ENCODE assay signal across 8 mouse cellular contexts in the genomic region with DNA sequence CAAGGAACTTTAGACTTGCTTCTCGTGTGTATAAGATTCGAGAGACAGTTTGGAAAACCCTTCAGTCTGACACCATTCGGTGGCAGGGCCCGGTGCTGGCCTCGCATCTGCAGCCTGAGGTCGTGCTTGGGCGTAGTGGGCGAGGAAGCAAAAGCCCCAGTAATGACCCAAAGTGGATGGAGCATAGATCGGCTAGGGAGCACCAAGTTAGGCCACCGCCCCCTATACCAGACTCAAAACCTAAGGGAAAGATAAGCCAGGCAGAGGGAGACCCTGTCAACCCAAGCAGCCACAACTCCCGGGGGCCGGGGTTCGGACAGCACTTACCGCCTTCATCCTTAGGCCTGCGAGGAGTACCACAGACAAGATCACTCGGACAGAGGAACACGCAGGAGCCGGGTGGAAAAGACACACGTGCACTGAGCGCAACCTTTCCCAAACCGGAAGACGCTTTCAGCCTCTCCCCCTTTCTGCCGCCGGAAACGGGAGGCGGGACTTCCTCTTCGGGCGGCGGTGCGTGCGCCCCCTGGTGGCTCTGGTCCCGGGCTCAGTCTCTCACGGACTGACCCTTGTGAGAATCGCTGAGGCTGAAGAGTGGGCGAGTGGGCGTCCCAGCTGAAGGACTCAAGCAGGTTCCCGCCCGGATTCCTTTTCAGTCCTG. TPM values are rescaled to one million over a fixed set of nuclear protein-coding genes. Genes with fewer than 3 reads are reported as not detected.
DNase-seq lines count a peak whose midpoint lies in the region; ATAC-seq and TF ChIP-seq lines count a peak whose summit lies in the region.

TSS of gene Noc3l (minus strand) at position 472 of the 661 bp plus-strand sequence.

- WGBS in bone marrow, adult 2 months = under 1% methylated on average over 38 of the region's 38 CpGs
- under 1% methylated on average over 38 of the region's 38 CpGs for WGBS in embryonic facial prominence, embryonic 15.5 days
- under 1% methylated on average over 33 of the region's 38 CpGs for WGBS in kidney, embryonic 14.5 days
- WGBS in limb, embryonic 15.5 days = under 1% methylated on average over 37 of the region's 38 CpGs

- TF ChIP-seq CTCF in bone marrow, adult 2 months (IDR thresholded peaks at IDR 0.05; ENCODE audit: control insufficient read depth, insufficient read depth, low read length) = peak; percentile 94

- no peaks in the 10 kb centered on the region for H3K27me3 ChIP-seq in embryonic facial prominence, embryonic 15.5 days
- H3K27me3 ChIP-seq in kidney, embryonic 14.5 days (ENCODE audit: control insufficient read depth, insufficient read depth, low read length) = no peaks in the 10 kb centered on the region
- no peaks in the 10 kb centered on the region for H3K27me3 ChIP-seq in limb, embryonic 15.5 days

- H3K9ac ChIP-seq in embryonic facial prominence, embryonic 15.5 days = peak within 1 kb of the TSS; percentile 53
- peak within 1 kb of the TSS; percentile 79 for H3K9ac ChIP-seq in kidney, embryonic 14.5 days (ENCODE audit: low read depth, low read length)
- peak within 1 kb of the TSS; percentile 62 for H3K9ac ChIP-seq in limb, embryonic 15.5 days

- TF ChIP-seq POLR2A in bone marrow, adult 2 months (IDR thresholded peaks at IDR 0.05; ENCODE audit: borderline replicate concordance, control insufficient read depth, low read depth, low read length) = peak; percentile 73; the same call in 1 of the 2 replicates

- H3K4me3 ChIP-seq in bone marrow, adult 2 months (replicated peaks; ENCODE audit: control insufficient read depth, low read depth, low read length) = peak within 1 kb of the TSS; percentile 85
- H3K4me3 ChIP-seq in embryonic facial prominence, embryonic 15.5 days (replicated peaks) = peak within 1 kb of the TSS; percentile 83
- peak within 1 kb of the TSS; percentile 88 for H3K4me3 ChIP-seq in kidney, embryonic 14.5 days (ENCODE audit: low read length)
- peak within 1 kb of the TSS; percentile 77 for H3K4me3 ChIP-seq in limb, embryonic 15.5 days

- peaks cover 18% of the 10 kb centered on the region for H3K36me3 ChIP-seq in embryonic facial prominence, embryonic 15.5 days
- H3K36me3 ChIP-seq in kidney, embryonic 14.5 days (ENCODE audit: control insufficient read depth, insufficient read depth, low read length) = peaks cover 20% of the 10 kb centered on the region; the same call in 1 of the 2 replicates
- peaks cover 24% of the 10 kb centered on the region for H3K36me3 ChIP-seq in limb, embryonic 15.5 days

- H3K27ac ChIP-seq in bone marrow, adult 2 months (ENCODE audit: control insufficient read depth, insufficient read depth, low read depth, low read length, poor library complexity) = peak within 1 kb of the TSS; percentile 26
- peak within 1 kb of the TSS; percentile 75 for H3K27ac ChIP-seq in embryonic facial prominence, embryonic 15.5 days (replicated peaks)
- H3K27ac ChIP-seq in kidney, embryonic 14.5 days (ENCODE audit: low read depth, low read length) = peak within 1 kb of the TSS; percentile 47; the same call in 1 of the 2 replicates
- peak within 1 kb of the TSS; percentile 63 for H3K27ac ChIP-seq in limb, embryonic 15.5 days

- peak; percentile 92 for ATAC-seq in embryonic facial prominence, embryonic 15.5 days (ENCODE audit: insufficient number of reproducible peaks, low FRiP score, low TSS enrichment, low read depth)
- peak; percentile 97 for ATAC-seq in kidney, embryonic 14.5 days (ENCODE audit: low FRiP score, low TSS enrichment)
- ATAC-seq in limb, embryonic 15.5 days (ENCODE audit: insufficient number of reproducible peaks, low FRiP score, low TSS enrichment, low read depth) = peak; percentile 80

- no peaks in the 10 kb centered on the region for H3K9me3 ChIP-seq in embryonic facial prominence, embryonic 15.5 days (replicated peaks)
- H3K9me3 ChIP-seq in kidney, embryonic 14.5 days (ENCODE audit: control insufficient read depth, low read length) = no peaks in the 10 kb centered on the region
- no peaks in the 10 kb centered on the region for H3K9me3 ChIP-seq in limb, embryonic 15.5 days

- H3K4me1 ChIP-seq in bone marrow, adult 2 months (ENCODE audit: control insufficient read depth, insufficient read depth, low read length) = no peaks in the 10 kb centered on the region; the same call in 1 of the 2 replicates
- H3K4me1 ChIP-seq in embryonic facial prominence, embryonic 15.5 days = peaks cover 10% of the 10 kb centered on the region
- H3K4me1 ChIP-seq in kidney, embryonic 14.5 days (ENCODE audit: control insufficient read depth, insufficient read depth, low read length) = peaks cover 4% of the 10 kb centered on the region; the same call in 1 of the 2 replicates
- H3K4me1 ChIP-seq in limb, embryonic 15.5 days = peaks cover 10% of the 10 kb centered on the region; the same call in 1 of the 2 replicates

- peak within 1 kb of the TSS; percentile 60 for H3K4me2 ChIP-seq in embryonic facial prominence, embryonic 15.5 days (replicated peaks)
- H3K4me2 ChIP-seq in kidney, embryonic 14.5 days (replicated peaks; ENCODE audit: low read depth, low read length) = peak within 1 kb of the TSS; percentile 82
- peak within 1 kb of the TSS; percentile 79 for H3K4me2 ChIP-seq in limb, embryonic 15.5 days

- DNase-seq in 416B (ENCODE audit: low read depth) = peak; percentile 90
- peak; percentile 76 to 91 for DNase-seq in heart, adult 9 months (ENCODE audit: low spot score in 2 of 2)
- DNase-seq in monocyte, adult 2 months (ENCODE audit: low read depth in 1 of 2, low spot score in 2 of 2) = peak; percentile 81 to 91
- peak; percentile 87 to 91 for DNase-seq in spleen, postnatal 36 days (ENCODE audit: low spot score in 2 of 2)

RNA-seq across cellular contexts. Expression of gene Noc3l, which starts in this region (rescaled TPM):
- polyA plus RNA-seq in bone marrow, adult 2 months (2011; ENCODE audit: insufficient read depth, insufficient read length, low replicate concordance, missing spikeins) = 4.3 and 6.1 TPM in 2 replicates
- 6.1 and 6.9 TPM in 2 replicates for polyA plus RNA-seq in embryonic facial prominence, embryonic 15.5 days (2015; fragmentation: Nextera tagmentation; extraction: Ambion mirVana)
- 7.4 and 12.3 TPM in 2 replicates for polyA plus RNA-seq in kidney, embryonic 14.5 days (2014; fragmentation: Nextera tagmentation; extraction: Ambion mirVana)
- polyA plus RNA-seq in limb, embryonic 15.5 days (2015; fragmentation: Nextera tagmentation; extraction: Ambion mirVana) = 6.1 TPM in 2 replicates

Comparison
In these comparisons a context has a peak if more than half of its experiments do, and no peak if none do; other contexts are left out.
1. Peak in every context shown above with its lines: DNase-seq, ATAC-seq, H3K4me3 ChIP-seq and H3K27ac ChIP-seq.